Mouse (Mus musculus) spleen, embryonic (tissue): ENCODE data around the gene Anxa6.

Experiments used
- CTCF ChIA-PET: fragments of 350-600 bp; sonication (Branson Sonifier 250); formaldehyde crosslinking; loops from one replicate; lab custom pipeline; 2022; lab: Charles Lee

Gene Anxa6

DNA sequence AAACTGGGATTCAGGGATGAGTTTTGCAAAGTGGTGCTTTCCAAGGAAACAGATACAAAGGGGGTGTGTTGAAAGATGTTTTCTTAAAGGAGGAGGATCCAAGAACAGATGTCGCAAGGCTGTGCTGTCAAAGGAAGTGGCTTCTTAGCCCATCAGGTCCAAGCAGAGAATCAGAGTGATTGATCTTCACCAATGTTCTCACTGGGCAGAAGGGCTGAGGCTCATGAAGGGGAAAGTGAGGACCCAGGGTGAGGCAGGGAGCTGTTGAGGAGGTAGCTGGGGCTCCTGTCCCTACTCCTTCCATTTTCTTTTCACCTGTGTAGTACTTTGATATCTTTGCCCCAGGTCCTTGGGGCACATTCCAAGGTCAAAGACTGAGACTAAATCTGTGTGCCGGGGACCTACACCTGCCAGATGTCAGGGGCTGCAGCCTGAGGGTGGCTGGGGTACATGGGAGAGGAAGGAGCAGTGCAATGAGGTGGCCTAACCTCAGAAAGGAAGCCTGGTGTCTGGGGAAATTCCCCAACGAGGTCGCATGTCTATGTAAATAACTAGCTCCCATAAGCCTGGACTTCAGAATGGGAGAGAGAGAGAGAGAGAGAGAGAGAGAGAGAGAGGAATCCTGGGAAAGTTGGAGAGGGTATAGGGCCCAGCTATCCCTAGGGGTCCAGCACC, 61.1 kb downstream of the Anxa6 start:
- CTCF ChIA-PET: interaction anchor here (0.6 to 0.9 kb wide), 2 partner anchors 11 to 35 kb away, joined by 3 to 4 read pairs; no protein-coding TSS in a partner anchor

DNA sequence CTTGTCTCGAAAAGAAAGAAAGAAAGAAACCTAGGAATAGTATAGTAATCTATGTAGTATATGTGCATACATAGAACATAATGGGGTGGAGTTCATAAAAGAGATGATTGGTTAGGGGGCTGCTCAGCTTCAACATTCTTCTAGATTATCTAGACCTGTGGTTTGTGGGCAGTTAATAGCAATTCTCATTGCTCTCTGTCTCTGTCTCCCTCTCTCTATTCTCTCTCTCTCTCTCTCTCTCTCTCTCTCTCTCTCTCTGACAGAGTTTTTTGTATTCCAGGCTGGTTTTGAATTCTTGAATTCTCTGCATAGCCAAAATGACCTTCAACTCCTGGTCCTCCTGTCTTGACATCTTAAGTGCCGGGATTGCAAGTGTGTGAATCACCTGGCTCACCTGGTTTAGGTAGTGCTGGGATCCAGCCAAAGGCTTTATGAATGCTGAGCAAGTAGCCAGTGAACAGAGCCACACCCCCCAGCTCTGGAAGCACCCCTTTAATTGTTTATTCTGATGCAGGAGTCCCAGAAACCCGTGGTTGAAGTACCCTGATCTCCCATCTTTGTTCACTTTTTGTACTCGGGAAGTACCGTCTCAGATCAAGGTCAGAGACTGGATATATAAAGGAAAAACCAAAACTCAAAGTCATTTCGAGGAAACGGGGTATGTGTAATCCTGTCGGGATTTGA, 61.7 kb downstream of the Anxa6 start:
- CTCF ChIA-PET: no interaction called here

DNA sequence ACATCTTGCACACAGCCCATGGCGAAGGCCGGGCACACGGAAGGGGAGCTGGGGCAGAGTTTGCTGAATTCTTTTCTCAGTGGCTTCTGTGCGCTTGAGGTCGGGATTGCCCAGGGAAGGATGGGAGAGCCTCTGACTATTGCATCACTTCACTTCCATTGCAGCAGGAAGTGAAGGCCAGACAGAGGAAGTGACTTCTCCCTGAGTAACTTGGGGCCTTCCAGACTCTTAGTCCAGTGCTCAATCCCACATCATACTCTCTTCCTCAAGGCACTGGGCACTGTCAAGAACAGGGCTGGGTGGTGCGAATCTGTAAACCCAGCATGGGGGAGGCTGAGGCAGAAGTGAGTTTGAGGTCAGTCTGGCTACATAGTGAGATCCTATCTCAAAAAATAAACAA, 68.0 kb downstream of the Anxa6 start:
- CTCF ChIA-PET: interaction anchor here (0.6 kb wide), 1 partner anchor 12 kb away, joined by 10 read pairs; no protein-coding TSS in a partner anchor

DNA sequence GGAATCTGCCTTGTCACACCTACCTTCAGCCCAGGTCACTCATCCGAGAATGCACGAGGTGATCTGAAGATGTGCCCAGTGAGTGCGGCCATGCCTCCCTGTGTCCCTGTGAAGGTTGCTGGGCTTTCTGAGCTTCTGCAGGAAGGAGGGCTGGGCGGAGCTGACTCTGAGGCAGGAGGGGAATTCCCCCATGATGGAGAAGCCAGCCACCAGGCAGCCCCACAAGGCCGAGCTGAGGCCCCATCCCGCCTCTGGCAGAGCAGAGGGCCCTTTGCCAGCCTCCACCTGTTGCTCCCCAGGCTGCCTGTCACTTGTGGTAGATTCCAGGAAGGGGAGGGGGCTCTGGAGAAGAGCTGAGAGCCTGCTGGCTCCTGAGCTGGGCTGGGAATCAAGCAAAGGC, 70.4 kb downstream of the Anxa6 start, which contains the start of gene Tnip1:
TSS of gene Tnip1 (minus strand) at position 108 of the 400 bp plus-strand sequence.
- CTCF ChIA-PET: interaction anchor here (0.5 kb wide), 1 partner anchor 84 kb away, joined by 3 read pairs; no protein-coding TSS in a partner anchor

DNA sequence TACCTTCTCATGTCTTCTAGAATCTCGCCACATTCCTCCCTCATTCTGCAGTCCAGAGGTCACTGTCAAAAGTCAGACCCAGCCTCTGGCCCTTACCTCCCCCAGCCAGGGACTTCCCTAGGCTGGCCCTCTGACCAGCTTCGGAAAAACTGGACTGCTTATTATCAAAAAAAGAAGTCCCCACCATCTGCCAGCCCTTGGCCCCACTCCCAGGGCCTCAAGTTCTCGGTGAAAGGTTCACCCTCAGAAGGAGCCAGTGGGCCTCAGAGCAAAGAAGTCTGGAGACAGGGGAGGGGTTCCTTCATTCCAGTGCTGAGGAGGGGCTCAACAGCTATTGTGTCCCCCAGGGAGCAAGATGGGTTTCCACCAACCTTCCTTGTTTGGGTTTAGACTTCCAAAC, 71.3 kb downstream of the Anxa6 start:
- CTCF ChIA-PET: interaction anchor here (0.6 to 0.8 kb wide), 2 partner anchors 8 to 25 kb away, joined by 3 to 11 read pairs; no protein-coding TSS in a partner anchor

DNA sequence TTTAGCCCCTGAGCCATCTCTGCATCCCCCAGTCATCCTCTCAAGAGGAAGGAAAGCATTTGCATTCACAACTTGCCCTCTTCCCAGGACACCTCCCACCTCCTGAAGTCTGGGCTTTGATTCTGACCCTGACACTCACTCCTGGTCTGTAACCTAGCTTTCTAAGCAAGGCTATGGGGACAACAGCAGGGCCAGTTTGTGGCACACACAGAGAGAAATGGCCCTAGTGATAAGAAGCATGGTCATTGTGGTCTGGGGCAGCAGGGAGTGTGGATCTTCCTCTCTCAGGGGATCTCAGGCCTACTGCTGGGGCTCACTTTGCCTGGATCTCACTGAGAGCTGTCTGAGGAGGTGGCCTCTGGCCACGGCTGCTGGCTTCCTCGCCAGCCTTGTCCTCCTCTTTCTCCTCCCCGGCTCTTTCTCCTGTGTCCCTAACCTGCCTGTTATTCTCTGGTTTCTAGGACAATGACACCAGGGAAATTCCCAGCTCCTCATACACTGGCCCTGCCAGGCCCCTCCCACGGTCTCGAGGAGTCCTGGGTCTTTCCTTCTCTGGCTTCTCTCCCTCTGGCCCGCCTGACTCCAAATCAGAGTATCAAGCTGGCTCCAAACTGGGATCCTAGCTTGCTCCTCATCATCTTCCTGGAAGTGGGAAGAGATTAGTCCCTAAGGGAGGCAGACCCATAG, 71.9 kb downstream of the Anxa6 start:
- CTCF ChIA-PET: interaction anchor here (0.6 to 0.8 kb wide), 3 partner anchors 9 to 24 kb away, joined by 3 to 11 read pairs (median 4); no protein-coding TSS in a partner anchor

DNA sequence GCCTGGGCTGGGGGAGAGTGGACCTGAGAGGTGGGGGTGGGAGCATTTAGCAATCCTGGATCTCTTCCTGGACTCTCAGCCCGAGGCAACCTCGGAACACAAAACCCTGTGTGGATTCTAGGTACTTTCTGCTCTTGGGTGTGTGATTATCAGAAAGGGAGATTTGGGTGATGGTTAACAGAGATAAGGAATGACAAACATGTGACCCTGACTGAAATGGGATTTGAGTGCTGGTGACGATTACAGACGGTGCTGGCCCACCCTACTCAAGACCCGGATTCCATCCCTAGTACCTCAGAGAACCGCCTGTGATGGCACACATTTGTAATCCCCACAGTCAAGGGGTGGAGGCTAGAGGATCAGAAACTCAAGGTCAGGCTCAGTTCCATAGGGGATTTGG, 73.0 kb downstream of the Anxa6 start:
- CTCF ChIA-PET: interaction anchor here (1.1 kb wide), 1 partner anchor 22 kb away, joined by 19 read pairs; no protein-coding TSS in a partner anchor

DNA sequence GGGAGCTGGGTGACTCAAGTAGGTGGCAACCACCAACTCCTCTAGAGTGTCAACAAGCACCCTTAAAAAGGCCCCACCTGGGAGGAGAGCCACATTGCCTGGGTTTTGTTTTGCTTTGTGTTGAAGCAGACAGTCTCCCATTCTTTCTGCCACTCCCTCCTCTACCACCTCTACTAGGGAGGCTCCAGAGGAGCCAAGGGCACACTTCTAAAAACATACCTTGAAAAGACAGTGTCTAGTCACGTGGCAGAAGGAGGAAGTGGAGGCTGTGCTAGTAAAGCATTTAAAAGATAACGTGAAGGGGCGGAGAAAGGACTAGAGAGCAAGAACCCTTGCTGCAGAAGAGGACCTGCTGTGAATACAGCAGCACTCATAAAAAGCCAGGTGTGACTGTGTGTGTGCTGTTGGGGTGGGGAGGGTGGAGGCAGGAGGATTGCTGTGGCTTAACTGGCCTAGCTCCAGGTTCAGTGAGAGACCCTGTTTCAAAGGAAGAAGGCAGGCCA, 74.6 kb downstream of the Anxa6 start:
- CTCF ChIA-PET: interaction anchor here (0.7 kb wide), 2 partner anchors 14 to 118 kb away, joined by 3 to 10 read pairs; no protein-coding TSS in a partner anchor

DNA sequence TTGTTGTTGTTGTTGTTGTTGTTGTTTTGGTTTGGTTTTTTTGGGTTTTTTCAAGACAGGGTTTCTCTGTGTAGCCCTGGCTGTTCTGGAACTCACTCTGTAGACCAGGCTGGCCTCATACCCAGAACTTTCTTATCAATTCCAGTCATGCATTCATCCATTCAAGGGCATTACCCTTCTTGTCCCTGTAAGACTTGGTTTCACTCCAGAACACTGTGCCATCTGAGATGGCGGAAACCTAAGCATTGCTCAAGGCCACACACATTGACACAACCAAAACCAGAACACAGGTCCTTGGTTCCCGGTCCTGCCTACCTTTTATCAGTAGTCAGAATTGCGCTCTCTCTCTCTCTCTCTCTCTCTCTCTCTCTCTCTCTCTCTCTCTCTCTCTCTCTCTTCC, 75.5 kb downstream of the Anxa6 start:
- CTCF ChIA-PET: interaction anchor here (0.7 kb wide), 1 partner anchor 119 kb away, joined by 10 read pairs; no protein-coding TSS in a partner anchor

DNA sequence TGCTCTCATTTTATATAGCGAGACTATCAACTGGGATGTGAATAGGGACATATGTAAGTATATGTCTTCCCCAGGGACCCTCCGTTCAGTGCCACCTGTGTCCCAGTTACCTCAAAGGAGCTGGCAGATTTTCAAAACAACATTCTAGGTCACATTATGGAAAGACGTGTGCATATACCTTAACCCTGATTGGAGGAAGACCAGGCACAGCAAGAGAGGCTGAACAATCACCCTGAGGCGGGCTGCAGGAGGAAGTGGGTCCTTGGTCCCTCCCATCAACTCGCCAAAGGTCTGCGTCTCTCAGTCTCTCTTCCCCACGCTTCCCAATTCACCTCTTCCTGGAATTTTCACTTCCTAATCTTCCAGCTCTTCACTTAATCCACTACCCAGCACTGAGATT, 76.3 kb downstream of the Anxa6 start:
- CTCF ChIA-PET: no interaction called here

DNA sequence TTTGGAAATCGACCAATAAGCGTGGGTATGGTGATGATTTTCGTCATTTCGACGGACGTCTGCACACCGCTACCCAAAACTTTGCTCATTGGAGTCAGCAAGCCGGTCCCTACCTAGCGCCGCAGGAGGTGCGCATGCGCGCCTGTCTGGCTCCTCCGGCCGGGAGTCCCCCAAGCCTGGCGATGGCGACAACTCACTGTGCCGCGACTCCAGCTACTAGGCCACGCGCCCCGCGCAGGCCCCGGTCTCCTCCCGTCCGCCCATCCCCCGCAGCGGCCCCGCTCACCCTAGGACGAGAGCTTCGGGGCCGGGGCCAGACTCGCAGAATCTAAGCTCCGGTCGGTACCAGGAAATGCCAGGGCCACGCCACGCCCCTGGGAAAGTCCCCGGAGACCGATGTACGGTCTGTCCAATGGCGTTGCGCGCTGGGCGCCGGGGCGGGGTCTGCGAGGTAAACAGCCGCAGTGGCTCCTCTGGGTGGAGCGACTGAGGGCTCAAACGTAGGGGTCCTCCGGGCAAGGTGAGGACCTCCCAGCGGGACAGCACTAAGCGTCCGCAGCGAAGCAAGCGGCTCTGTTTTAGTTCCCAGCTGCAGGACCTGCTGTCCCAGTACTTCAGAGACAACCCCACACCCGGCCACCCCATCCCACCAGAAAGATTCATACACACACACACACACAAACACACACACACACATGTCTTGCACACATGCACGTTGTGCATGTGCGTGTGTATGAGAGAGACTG, 77.3 kb downstream of the Anxa6 start:
- CTCF ChIA-PET: interaction anchor here (0.6 to 1.3 kb wide), 3 partner anchors 17 to 74 kb away, joined by 4 read pairs; no protein-coding TSS in a partner anchor

DNA sequence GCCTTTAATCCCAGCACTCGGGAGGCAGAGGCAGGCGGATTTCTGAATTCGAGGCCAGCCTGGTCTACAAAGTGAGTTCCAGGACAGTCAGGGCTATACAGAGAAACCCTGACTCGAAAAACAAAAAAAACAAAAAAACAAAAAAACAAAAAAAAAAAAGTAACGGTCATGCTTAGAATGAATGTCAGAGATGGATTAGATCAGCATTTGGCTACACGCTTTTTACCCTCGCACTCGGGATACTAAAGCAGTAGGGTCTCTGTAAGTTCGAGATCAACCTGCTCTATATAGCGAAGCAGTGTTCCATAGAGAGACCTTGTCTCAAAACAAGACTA, 77.9 kb downstream of the Anxa6 start:
- CTCF ChIA-PET: interaction anchor here (1.3 kb wide), 1 partner anchor 25 kb away, joined by 4 read pairs; no protein-coding TSS in a partner anchor

DNA sequence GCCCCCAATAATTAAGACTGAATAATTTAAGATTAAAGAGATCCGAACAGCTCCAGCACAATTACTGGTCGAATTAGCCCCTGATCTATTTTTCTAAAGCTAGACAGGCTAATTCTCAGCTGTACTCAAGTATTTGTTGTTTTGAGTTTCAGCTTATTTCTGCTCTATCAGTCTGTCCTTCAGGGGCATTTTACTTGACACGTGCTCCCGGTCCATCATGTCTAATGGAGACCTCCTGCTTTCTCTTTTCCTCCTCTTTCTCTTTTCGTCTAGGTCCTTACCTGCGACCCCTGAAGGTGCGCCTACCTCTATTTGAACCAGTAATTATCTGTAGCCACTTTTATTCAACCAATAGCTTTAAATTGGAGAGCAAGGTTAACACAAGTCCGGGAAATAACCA, 78.5 kb downstream of the Anxa6 start:
- CTCF ChIA-PET: interaction anchor here (0.7 to 1.3 kb wide), 2 partner anchors 24 to 52 kb away, joined by 3 to 4 read pairs; no protein-coding TSS in a partner anchor

DNA sequence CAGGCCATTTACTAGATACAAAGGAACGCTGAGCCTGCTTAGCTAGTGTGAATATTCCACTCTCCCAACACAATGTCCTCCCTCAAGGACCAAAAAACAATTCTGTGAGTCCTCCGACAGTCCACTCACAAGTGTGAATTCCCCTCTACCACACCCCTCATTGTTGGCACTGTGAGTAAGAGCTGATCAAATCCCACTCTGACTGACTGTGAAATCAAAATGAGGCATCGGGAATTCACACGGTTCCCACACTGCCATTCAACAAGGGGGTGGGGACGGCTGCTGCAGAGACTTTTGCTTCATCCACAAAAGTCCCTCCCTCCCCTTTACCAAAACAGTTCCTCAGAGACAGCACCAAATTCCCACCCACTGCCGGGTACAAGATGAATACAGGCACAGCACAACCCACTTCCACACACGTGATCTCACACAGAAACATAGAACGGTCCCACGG, 79.2 kb downstream of the Anxa6 start:
- CTCF ChIA-PET: interaction anchor here (0.7 kb wide), 1 partner anchor 51 kb away, joined by 3 read pairs; no protein-coding TSS in a partner anchor

DNA sequence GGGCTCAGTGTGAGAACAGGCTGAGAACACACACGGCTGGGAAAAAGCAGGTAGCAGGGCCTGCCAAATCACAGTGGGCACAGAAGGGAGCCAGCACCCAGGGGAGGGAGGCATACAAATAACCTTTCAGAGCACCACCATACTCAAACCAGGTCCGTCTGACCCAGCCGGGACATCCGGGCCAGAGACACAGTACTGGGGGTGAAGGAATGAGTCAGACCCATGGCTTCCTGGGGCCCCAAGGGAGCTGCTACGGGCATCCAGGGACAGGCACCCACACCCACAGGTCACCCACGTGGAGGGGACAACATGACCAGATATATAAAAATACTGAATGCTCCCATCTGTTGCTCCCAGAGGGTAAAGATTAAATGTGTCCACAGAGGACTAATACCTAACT, 80.6 kb downstream of the Anxa6 start:
- CTCF ChIA-PET: no interaction called here

DNA sequence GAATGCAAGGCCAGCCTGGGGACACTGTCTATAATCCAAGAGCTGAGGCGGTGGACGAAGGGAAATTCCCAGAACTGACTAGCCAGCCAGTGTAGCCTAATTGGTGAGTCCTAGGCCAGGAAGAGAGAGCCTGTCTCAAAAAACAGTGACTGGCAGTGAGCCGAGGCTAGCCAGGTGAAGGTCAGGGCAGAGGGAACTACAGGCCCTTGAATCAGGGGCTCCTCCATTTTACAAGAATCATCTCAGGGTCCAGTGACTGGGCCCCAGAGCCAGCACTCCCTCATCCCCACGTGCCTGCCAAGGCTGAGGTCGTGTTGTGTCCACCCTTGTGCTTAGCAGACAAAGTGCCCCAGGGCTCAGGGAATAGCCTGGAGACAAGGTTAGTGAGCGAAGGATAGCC, 82.6 kb downstream of the Anxa6 start:
- CTCF ChIA-PET: interaction anchor here (0.7 kb wide), 1 partner anchor 313 kb away, joined by 4 read pairs; no protein-coding TSS in a partner anchor

DNA sequence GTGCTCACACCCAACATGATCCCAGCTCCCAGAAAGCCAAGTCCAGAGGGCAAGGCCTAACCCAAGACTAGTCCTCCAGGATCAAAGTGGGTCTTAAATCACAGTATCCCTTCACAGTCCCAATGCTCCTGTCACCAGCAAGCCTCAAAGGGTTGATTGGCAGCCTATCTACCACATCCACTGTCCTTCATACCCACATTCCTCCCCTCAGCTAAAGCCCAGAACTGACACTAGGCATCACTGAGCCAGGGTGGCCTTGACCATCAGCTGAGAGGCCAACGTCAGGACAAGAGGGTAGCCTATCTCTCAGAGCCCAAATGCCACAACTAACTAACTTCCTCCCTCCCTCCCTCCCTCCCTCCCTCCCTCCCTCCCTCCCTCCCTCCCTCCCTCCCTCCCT, 83.5 kb downstream of the Anxa6 start:
- CTCF ChIA-PET: no interaction called here

DNA sequence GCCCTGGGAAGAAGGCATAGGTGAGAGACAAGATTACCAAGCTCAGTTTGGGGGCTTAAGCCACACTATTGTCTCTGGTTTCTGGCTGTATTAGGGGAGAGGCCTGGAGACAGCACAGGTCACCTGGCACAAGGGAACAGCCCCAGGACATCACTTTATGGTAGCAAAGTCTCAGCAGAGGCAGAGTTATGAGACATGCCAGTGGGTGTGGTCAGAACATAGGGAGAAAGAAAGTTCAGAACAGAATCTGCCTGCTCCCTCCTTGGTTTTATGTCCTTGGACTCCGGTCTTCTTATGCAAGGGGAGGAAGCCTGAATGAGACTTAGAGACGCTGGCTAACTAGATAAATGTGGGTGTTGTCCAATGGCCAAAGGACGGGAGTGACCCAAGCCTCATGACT, 88.5 kb downstream of the Anxa6 start:
- CTCF ChIA-PET: interaction anchor here (1.0 kb wide), 1 partner anchor 14 kb away, joined by 3 read pairs; no protein-coding TSS in a partner anchor

DNA sequence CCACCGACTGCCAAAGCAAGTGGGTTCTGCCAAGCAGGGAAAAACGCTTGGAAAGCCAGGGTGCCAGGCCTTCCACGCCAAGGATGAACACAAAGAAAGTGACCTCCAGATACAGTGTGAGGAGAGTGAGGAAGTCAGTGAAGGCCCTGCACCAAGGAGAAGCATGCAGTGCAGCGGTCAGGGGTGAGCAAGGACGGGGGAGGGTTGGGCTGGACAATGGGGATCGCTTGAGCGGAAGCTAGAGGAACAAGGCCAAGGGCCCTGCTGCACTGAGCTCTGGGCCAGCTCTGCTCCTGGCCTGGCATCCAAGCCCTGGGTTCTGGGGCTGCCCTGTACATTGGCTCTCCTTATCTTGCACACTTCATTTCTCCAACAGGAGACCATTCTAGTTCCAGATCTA, 93.2 kb downstream of the Anxa6 start:
- CTCF ChIA-PET: no interaction called here

DNA sequence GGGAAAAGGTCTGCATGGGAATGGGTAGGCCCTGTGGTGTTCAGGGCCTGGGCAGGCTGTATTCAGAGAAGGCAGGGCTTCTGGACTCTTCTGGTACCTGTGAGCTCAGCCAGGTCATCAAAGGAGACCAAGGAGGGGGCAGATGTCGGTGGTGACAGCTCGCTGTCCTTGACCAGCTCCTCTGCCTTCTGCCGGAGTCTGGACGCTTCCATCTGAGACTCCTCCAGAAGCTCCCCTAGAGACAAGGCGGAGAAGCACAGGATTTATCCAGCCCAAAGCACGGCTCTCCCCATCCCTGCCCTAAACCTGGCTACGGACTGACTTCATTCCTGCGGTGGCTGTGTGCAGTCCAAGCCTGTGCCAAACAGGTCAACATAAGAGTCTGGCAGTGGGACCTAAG, 93.7 kb downstream of the Anxa6 start:
- CTCF ChIA-PET: no interaction called here
